Mouse (Mus musculus): ENCODE data around the gene Grk5.

GRCm38 (mm10) chr19:60891934-60892547, 2.5 kb downstream of the Grk5 start:
- TF ChIP-seq CTCF (IDR thresholded peaks at IDR 0.05; ENCODE audit: low read depth) (peak; percentile 94), EP300 (IDR thresholded peaks at IDR 0.05; ENCODE audit: low read depth) (no peak)

Measured in liver, embryonic 14.5 days (tissue).